Mouse (Mus musculus): ENCODE results near the gene Sec14l1. TPM values are rescaled to one million over a fixed set of nuclear protein-coding genes. Genes with fewer than 3 reads are reported as not detected.

Gene Sec14l1
- polyA plus RNA-seq, 1 experiment from 2014 or later = 71.5 TPM

DNA sequence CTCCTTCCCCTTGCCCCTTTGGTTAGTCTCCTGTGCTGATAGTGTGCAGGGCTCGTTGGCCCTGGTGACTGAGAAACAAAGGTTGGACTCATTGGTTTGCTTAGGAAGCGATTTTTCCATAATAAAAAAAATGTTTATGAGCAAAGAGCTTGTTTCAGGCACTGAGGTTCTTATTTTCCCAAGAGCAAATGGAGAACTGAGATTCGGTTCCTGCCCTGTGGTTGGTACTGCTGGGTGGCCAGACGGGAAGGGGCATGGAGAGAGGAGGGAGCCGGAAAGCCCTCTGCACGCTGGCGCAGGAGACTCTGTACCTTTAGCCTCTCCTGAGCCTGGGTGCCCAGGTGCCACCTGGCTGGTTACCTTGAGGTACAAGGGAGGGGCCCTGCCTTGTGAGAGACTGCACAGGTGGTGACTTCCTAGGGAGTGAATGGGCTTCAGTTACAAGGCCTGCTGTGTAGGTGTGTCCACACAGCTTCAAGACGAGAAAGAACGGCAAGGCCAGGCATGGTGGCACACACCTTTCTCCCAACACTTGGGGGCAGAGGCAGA is 23.3 kb downstream of the Sec14l1 start:
- Histone ChIP-seq H3K27ac (no peak overlapping the region), H3K9ac (no peak overlapping the region), H3K4me3 (no peak overlapping the region), H3K9me3 (no peaks in the 10 kb centered on the region), H3K4me1 (peaks cover 16% of the 10 kb centered on the region), H3K36me3 (peaks cover 23% of the 10 kb centered on the region), H3K27me3 (replicated peaks) (no peaks in the 10 kb centered on the region), H3K4me2 (replicated peaks) (no peak overlapping the region)
- WGBS = 92% methylated on average over 9 of the region's 9 CpGs
- no peak for ATAC-seq (ENCODE audit: low FRiP score, low read depth)

DNA sequence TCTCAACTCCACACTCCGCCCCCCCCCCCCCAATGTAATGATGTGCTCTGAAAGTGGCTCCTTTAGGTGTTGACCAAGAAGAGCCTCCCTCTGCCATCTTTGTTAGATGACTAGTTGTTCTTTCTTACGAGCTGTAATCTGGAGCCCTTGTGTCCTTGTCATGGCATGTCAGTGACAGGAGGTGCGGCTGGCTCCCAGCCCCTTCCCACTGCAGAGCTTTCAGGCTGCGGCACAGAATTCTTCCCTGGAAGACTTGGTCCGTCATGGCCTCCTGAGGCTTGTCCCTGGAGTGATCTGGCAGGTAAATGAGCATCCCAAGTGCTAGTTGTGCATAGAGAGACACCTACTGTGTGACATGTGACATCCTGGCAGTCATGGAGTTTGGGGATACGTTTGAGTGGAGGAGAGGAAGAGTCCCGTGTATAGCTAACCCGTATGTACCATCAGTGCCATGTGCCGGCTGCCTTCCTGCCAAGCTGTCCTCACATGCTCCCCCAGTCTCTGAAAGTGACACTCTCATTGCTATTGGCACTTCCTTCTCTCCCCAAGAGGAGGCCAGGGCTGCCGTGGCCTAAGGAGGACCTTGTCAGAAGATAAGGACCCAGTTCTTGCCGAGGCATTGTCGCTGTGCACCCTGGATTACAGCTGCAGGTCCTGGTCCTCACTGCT is 24.0 kb downstream of the Sec14l1 start:
- H3K4me3 ChIP-seq = no peak overlapping the region
- no peaks in the 10 kb centered on the region for H3K27me3 ChIP-seq (replicated peaks)
- no peak overlapping the region for H3K27ac ChIP-seq
- WGBS = 90% methylated on average over 12 of the region's 12 CpGs
- H3K4me1 ChIP-seq = peaks cover 16% of the 10 kb centered on the region
- ATAC-seq (ENCODE audit: low FRiP score, low read depth) = no peak
- H3K9ac ChIP-seq = no peak overlapping the region
- no peaks in the 10 kb centered on the region for H3K9me3 ChIP-seq
- H3K4me2 ChIP-seq (replicated peaks) = no peak overlapping the region
- peaks cover 29% of the 10 kb centered on the region for H3K36me3 ChIP-seq

GRCm38 (mm10) chr11:117141376-117142001 is 26.5 kb downstream of the Sec14l1 start:
- Histone ChIP-seq H3K4me1 (no peaks in the 10 kb centered on the region), H3K4me3 (no peak overlapping the region), H3K9me3 (no peaks in the 10 kb centered on the region), H3K9ac (no peak overlapping the region), H3K27me3 (replicated peaks) (no peaks in the 10 kb centered on the region), H3K36me3 (peaks cover 55% of the 10 kb centered on the region), H3K27ac (no peak overlapping the region), H3K4me2 (replicated peaks) (no peak overlapping the region)
- no peak for ATAC-seq (ENCODE audit: low FRiP score, low read depth)
- WGBS = 94% methylated on average over 18 of the region's 18 CpGs

- no peak overlapping the region for H3K4me2 ChIP-seq (replicated peaks)
- no peak overlapping the region for H3K27ac ChIP-seq
- WGBS = 80% methylated on average over 4 of the region's 4 CpGs
These were observed 27.5 kb downstream of the Sec14l1 start for GRCm38 (mm10) chr11:117142507-117142906.

GRCm38 (mm10) chr11:117145451-117146117 is 30.6 kb downstream of the Sec14l1 start:
- no peak for ATAC-seq (ENCODE audit: low FRiP score, low read depth)
- Histone ChIP-seq H3K4me1 (no peaks in the 10 kb centered on the region), H3K27me3 (replicated peaks) (no peaks in the 10 kb centered on the region), H3K9ac (no peak overlapping the region), H3K36me3 (peaks cover 95% of the 10 kb centered on the region), H3K27ac (no peak overlapping the region), H3K9me3 (no peaks in the 10 kb centered on the region), H3K4me2 (replicated peaks) (no peak overlapping the region), H3K4me3 (no peak overlapping the region)
- 95% methylated on average over 14 of the region's 14 CpGs for WGBS

More at GRCm38 (mm10) chr11:117142507-117142906, 27.5 kb downstream of the Sec14l1 start:
- no peak overlapping the region for H3K9ac ChIP-seq
- no peaks in the 10 kb centered on the region for H3K27me3 ChIP-seq (replicated peaks)
- no peaks in the 10 kb centered on the region for H3K4me1 ChIP-seq
- ATAC-seq (ENCODE audit: low FRiP score, low read depth) = no peak
- H3K4me3 ChIP-seq = no peak overlapping the region
- H3K36me3 ChIP-seq = peaks cover 65% of the 10 kb centered on the region
- H3K9me3 ChIP-seq = no peaks in the 10 kb centered on the region

DNA sequence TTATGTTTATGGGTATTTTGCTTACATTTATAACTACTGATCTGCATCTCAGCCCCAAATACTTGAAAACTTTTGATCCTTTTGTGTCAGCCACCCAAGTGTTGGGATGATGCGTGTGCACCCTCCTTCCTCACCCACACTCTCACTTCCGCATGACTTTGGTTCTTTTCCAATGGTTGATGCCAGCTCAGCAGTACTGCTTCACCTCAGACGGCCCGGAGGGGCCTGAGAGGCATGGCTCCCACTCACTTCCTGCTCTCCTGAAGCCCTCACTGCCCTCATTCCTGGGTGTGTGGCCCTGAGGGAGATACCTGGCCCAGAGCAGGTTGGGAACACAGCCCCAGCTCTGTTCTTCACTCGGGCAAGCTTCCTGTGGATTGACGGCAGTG is 31.1 kb downstream of the Sec14l1 start:
- H3K9ac ChIP-seq = no peak overlapping the region
- peaks cover 98% of the 10 kb centered on the region for H3K36me3 ChIP-seq
- no peaks in the 10 kb centered on the region for H3K9me3 ChIP-seq
- ATAC-seq (ENCODE audit: low FRiP score, low read depth) = no peak
- no peak overlapping the region for H3K27ac ChIP-seq
- no peaks in the 10 kb centered on the region for H3K4me1 ChIP-seq
- 93% methylated on average over 6 of the region's 6 CpGs for WGBS
- H3K4me3 ChIP-seq = no peak overlapping the region
- H3K27me3 ChIP-seq (replicated peaks) = no peaks in the 10 kb centered on the region
- no peak overlapping the region for H3K4me2 ChIP-seq (replicated peaks)

DNA sequence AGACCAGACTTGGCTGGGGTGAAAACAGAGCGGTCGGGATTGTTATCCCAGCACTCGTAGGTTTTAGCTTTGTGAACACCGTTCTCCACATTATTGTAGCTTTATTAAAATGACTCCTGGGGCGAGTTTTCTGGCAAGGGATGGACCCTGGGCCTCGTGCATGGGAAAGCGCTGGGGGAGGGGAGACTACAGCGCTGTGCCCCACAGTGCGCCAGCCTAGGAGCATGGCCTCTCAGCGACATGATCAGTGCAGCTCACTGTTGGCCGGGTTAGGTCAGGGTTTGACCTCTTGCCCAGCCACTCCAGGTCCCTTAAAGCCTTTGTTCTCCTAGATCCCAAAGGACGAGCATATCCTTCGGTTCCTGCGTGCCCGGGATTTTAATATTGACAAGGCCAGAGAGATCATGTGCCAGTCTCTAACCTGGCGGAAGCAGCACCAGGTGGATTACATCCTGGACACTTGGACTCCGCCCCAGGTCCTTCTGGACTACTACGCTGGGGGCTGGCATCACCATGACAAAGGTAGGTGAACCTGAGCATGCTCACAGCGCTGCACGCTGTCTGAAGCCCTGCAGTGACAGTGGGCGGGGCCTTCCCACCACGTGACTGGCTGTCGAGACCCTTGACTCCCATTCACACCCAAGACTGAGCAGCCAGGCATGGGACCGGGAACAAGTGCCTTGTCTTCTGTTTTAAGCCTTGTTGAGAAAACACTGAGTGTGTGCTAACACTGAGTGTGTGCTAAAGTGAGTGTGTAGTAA is 32.0 kb downstream of the Sec14l1 start:
- Histone ChIP-seq H3K9me3 (no peaks in the 10 kb centered on the region), H3K36me3 (peaks cover 97% of the 10 kb centered on the region), H3K27ac (no peak overlapping the region), H3K9ac (no peak overlapping the region), H3K4me3 (no peak overlapping the region), H3K27me3 (replicated peaks) (no peaks in the 10 kb centered on the region), H3K4me1 (no peaks in the 10 kb centered on the region), H3K4me2 (replicated peaks) (no peak overlapping the region)
- WGBS = 63% methylated on average over 24 of the region's 24 CpGs
- ATAC-seq (ENCODE audit: low FRiP score, low read depth) = no peak

DNA sequence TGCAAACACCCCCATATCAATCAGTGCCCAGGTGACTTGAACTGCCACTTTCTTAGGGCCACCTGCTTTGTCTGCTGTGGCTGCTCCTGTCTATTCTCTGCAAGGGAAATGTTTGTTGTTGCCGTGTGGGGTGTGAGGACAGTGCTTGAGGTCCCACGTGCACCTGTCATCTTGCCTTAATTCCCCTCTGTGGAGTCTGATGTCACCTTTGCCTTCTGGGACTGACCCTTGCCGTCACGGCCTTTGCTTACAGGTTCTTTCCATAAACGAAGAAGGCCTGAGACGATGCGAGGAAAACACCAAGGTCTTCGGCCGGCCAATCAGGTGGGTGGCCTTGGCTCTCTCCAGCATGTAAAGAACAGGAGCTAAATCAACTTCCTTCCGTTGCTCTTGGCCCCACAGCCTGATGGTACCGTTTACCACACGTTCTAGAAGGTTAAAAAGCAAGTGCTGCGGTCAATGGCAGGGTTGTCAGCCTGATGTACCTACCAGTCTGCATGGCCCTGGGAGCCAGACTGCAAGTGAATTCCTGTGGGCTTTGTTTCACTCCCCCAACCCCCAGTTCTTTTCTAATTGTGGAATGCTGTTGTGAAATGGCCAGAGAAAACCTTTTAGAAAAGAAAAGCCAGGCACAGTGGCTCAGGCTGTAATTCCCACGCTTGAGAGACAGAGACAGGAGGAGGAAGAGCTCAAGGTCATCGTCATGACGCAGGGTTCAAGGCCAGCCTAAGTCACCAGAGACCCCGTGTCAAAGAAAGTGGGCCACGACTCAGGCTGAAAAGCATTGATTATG is 34.1 kb downstream of the Sec14l1 start:
- Histone ChIP-seq H3K9me3 (no peaks in the 10 kb centered on the region), H3K4me3 (no peak overlapping the region), H3K4me1 (peaks cover 7% of the 10 kb centered on the region), H3K4me2 (replicated peaks) (no peak overlapping the region), H3K27me3 (replicated peaks) (no peaks in the 10 kb centered on the region), H3K27ac (no peak overlapping the region), H3K36me3 (peaks cover 88% of the 10 kb centered on the region), H3K9ac (no peak overlapping the region)
- WGBS = 83% methylated on average over 18 of the region's 18 CpGs
- no peak for ATAC-seq (ENCODE audit: low FRiP score, low read depth)

- Histone ChIP-seq H3K4me1 (peaks cover 12% of the 10 kb centered on the region), H3K9me3 (no peaks in the 10 kb centered on the region), H3K27ac (no peak overlapping the region), H3K4me3 (no peak overlapping the region), H3K9ac (no peak overlapping the region), H3K4me2 (replicated peaks) (no peak overlapping the region), H3K36me3 (peaks cover 87% of the 10 kb centered on the region), H3K27me3 (replicated peaks) (no peaks in the 10 kb centered on the region)
- WGBS = 76% methylated on average over 9 of the region's 9 CpGs
- ATAC-seq (ENCODE audit: low FRiP score, low read depth) = no peak
These were observed 35.5 kb downstream of the Sec14l1 start for GRCm38 (mm10) chr11:117150467-117150966.

DNA sequence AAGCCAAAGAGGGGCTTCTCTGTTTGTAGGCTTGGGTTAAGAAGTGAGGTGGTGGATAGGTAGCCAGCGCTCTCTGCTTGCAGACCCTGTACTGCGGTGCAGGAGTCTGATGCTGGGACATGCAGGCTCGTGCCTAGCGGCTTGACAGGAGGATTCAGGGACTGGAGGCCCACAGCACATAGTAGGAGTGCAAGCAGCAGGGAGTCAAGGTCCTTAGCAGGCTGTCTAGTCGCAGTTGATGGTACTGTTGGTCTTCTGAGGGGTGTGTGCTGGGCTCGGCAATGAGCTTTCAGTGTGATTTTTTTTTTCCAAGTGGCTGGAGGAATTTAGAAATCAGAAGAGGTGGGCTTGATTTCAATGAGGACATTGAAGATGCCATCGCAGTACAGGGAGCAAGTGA is 36.5 kb downstream of the Sec14l1 start:
- Histone ChIP-seq H3K36me3 (peaks cover 86% of the 10 kb centered on the region), H3K4me2 (replicated peaks) (no peak overlapping the region), H3K27ac (no peak overlapping the region), H3K4me1 (peaks cover 20% of the 10 kb centered on the region), H3K27me3 (replicated peaks) (no peaks in the 10 kb centered on the region), H3K4me3 (no peak overlapping the region), H3K9me3 (no peaks in the 10 kb centered on the region), H3K9ac (no peak overlapping the region)
- no peak for ATAC-seq (ENCODE audit: low FRiP score, low read depth)
- WGBS = 94% methylated on average over 7 of the region's 7 CpGs

GRCm38 (mm10) chr11:117152541-117152940 is 37.6 kb downstream of the Sec14l1 start:
- Histone ChIP-seq H3K4me2 (replicated peaks) (no peak overlapping the region), H3K9me3 (no peaks in the 10 kb centered on the region), H3K27me3 (replicated peaks) (no peaks in the 10 kb centered on the region), H3K4me3 (no peak overlapping the region), H3K27ac (no peak overlapping the region), H3K36me3 (peaks cover 84% of the 10 kb centered on the region), H3K4me1 (peaks cover 20% of the 10 kb centered on the region), H3K9ac (no peak overlapping the region)
- no peak for ATAC-seq (ENCODE audit: low FRiP score, low read depth)
- 94% methylated on average over 6 of the region's 6 CpGs for WGBS
